Mouse (Mus musculus) lung, adult 2 months (tissue): Measurements from ENCODE around the gene Cps1. TPM values are rescaled to one million over a fixed set of nuclear protein-coding genes. Genes with fewer than 3 reads are reported as not detected.

Experiments used
- DNase-seq: peaks from one replicate; pipeline ENCODE4 v3.0.0; 2022
- H3K4me1 ChIP-seq: fragments of 200-500 bp; 2 replicates; pipeline ENCODE4 v1.6.1; 2011; ENCODE audit warnings: low read length; ENCODE audit not compliant: control insufficient read depth, insufficient read depth
- H3K4me3 ChIP-seq: fragments of 200-500 bp; replicated peaks from 2 replicates; pipeline ENCODE3; 2011; ENCODE audit warnings: low read depth, mild to moderate bottlenecking, control low read depth, low read length; ENCODE audit errors: extremely low read depth
- CTCF ChIP-seq: fragments of 200-500 bp; IDR thresholded peaks from 2 replicates; pipeline ENCODE4 v1.5.1; 2011; ENCODE audit warnings: mild to moderate bottlenecking, low read length, control low read depth; ENCODE audit not compliant: insufficient read depth
- POLR2A ChIP-seq: fragments of 200-500 bp; IDR thresholded peaks from 2 replicates; pipeline ENCODE4 v1.6.1; 2011; ENCODE audit warnings: low read depth, mild to moderate bottlenecking, control low read depth, low read length, borderline replicate concordance; ENCODE audit errors: extremely low read depth
- WGBS: fragments of 180-500 bp; shearing (Covaris S2); methylation state at CpG from one replicate; pipeline ENCODE4 v1.1.7; 2018; 5-methylcytosine and 5-hydroxymethylcytosine counted together
- polyA plus RNA-seq: library from polyadenylated mRNA; depleted of rRNA; stranded (reverse); fragments of >200 nt; gene quantifications from 2 replicates; pipeline ENCODE4 v1.2.3, GENCODE M21; 2012; rRNA removed

The Cps1 gene
- polyA plus RNA-seq = 0.05 and 0.27 TPM in 2 replicates

DNA sequence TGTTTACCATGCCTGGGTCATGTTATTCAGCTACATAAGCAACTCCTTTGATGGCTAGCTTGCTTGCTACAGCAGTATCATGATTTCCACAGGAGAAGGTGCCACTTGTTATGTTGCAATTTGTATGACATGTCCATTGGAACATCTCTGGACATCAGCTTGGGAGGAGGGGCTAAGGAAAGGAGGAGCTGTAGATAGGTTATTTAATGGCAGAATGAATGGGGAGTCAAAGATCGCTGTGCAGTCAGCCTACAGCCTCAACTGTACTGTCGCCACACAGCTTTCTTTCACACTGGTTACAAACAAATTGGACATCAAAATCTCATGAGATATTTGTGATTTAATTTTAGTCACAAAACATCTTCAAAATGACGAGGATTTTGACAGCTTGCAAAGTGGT is at the start of gene Cps1:
TSS of gene Cps1 (plus strand) at position 230 of the 400 bp plus-strand sequence.
- Histone ChIP-seq H3K4me3 (no peak within 1 kb of the TSS), H3K4me1 (no peaks in the 10 kb centered on the region)
- WGBS = 78% methylated on average over 3 of the region's 3 CpGs
- DNase-seq = no peak
- TF ChIP-seq CTCF = no peak
- no peak for TF ChIP-seq POLR2A

DNA sequence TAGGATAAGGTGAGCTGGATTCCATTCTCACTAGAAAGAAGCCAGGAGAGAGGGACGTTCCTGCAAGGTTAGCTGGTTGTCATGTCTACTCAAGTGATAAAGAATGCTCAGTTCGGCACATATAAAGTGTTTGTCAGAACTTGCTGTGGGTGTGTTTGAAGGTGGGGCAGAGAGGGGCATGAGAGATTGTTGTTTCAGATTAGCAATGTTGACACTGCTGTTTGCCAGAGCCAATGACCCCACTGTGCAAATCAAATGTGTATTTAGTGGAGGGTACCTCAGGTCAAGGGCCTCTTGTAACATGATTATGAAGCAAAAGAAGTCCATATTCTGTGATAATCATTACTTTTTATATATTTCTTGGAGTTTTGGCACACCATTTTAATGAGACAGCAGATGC is 45.1 kb upstream of the Cps1 start:
- no peak for TF ChIP-seq POLR2A
- no peak for TF ChIP-seq CTCF
- no peak for DNase-seq
- WGBS = 40% methylated on average over 2 of the region's 2 CpGs
- H3K4me3 ChIP-seq = no peak overlapping the region
- H3K4me1 ChIP-seq = no peaks in the 10 kb centered on the region

GRCm38 (mm10) chr1:67078666-67079065 is 44.2 kb upstream of the Cps1 start:
- no peak for DNase-seq
- Histone ChIP-seq H3K4me1 (no peaks in the 10 kb centered on the region), H3K4me3 (no peak overlapping the region)
- WGBS = 60% methylated on average over 2 of the region's 2 CpGs
- TF ChIP-seq CTCF = no peak
- TF ChIP-seq POLR2A = no peak

DNA sequence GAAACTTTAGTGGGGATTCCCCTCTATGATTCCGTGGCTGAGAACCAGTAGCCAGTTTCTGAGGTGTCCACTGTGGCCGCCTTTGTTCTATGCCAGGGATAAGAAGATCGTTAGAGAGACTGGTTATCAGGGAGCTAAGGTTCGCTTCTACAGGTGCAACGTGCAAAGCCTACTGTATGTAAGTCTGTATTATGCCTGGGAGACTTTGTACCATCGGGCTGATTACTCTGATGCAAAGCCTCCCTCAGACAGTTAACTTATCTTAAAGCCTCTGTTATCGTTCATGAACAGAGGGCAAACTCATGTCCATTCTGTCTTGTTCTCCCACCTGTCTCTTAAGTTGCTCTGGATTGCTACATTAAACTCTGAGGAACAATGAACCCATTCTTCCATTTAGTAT is 43.7 kb upstream of the Cps1 start:
- no peak for TF ChIP-seq POLR2A
- no peak for TF ChIP-seq CTCF
- Histone ChIP-seq H3K4me3 (no peak overlapping the region), H3K4me1 (no peaks in the 10 kb centered on the region)
- 73% methylated on average over 7 of the region's 7 CpGs for WGBS
- DNase-seq = no peak

DNA sequence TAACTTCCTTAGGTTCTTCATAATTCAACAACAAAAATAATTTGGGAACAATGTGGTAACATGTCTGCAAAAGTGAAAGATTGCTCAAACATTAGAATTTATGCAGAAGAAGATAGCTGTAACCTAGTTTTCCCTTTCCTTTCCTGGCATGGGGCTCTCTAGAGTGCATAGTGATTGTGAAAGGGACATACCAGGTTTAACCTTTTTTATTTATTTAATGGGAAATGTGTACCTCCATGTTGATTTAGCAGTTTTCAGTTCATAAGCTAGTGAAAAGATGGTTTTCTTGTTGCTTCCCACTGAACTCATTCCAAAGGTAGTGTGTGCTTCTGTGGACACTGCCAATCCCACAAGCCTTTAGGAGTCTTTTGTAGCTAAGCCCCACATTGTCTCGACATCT is 30.4 kb upstream of the Cps1 start:
- WGBS = 80% methylated on average over 1 of the region's 1 CpGs
- Histone ChIP-seq H3K4me1 (no peaks in the 10 kb centered on the region), H3K4me3 (no peak overlapping the region)
- no peak for DNase-seq
- TF ChIP-seq POLR2A (no peak), CTCF (no peak)

DNA sequence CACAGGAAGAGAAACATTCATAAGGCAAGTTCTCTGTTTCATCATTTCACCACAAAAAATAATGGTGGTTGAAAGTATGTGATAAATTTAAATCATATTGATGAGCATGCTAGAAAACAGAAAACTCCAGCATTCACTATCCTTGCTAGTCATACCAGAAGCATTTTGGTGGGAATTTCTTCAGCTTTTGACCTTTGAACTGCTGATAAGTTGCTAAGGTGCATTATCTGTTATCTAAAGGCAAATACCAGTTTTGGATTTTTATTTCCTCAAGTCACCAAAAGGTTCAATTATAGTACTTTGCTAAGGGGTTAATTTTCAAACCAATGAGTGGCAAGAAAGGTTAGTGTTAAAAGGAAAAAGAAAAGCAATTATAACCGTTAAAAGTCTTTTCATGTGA is 23.6 kb upstream of the Cps1 start:
- DNase-seq = no peak
- WGBS = 50% methylated on average over 1 of the region's 1 CpGs
- no peak for TF ChIP-seq POLR2A
- TF ChIP-seq CTCF = no peak

DNA sequence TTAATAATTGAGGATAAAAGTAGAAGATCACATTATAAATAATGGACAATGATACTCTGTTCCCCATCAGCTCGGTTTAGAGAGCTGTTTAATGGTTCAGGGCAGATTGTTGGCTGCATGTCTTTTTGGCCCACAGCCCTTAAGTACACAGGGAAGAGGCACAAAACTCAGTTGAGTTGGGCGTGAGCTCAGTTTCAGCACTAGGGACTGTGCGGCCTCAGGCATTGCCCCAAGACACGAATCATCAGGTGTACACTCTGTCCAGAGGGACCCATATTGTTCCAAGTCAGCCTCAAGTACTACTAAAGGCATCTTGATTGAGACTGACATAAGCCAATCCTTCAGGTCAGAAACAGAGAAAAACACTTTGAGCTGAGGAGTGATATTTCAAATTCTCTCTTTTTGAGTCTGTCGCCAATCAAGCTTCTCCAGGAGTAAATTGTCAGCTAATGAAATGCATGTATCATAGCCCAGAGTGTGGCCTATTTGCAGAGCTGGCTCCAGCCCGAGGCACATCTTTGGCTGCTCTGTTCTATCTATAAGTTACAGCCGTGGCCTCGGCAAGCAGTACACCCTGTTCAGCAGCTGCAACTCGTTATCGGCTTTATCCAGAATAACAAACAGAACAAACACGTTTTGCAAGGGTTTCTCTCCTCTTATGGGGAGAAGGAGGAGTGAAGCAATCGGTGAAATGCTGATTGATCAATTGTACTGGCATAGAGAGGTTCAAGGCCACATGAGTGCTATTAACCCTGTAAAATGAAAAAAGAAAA is 19.2 kb upstream of the Cps1 start:
- no peak overlapping the region for H3K4me3 ChIP-seq
- 37% methylated on average over 12 of the region's 12 CpGs for WGBS
- H3K4me1 ChIP-seq = no peaks in the 10 kb centered on the region
- TF ChIP-seq POLR2A (no peak), CTCF (no peak)
- DNase-seq = no peak

More for the DNA sequence above, 23.6 kb upstream of the Cps1 start:
- Histone ChIP-seq H3K4me3 (no peak overlapping the region), H3K4me1 (no peaks in the 10 kb centered on the region)

- no peak for TF ChIP-seq POLR2A
- no peak for TF ChIP-seq CTCF
- H3K4me1 ChIP-seq = no peaks in the 10 kb centered on the region
- WGBS = 84% methylated on average over 3 of the region's 3 CpGs
- H3K4me3 ChIP-seq = no peak overlapping the region
- DNase-seq = no peak
Observed at GRCm38 (mm10) chr1:67111621-67112298, 11.1 kb upstream of the Cps1 start.

- 56% methylated on average over 7 of the region's 7 CpGs for WGBS
- DNase-seq = no peak
- Histone ChIP-seq H3K4me1 (no peaks in the 10 kb centered on the region), H3K4me3 (no peak overlapping the region)
- TF ChIP-seq POLR2A = no peak
- no peak for TF ChIP-seq CTCF
Observed at GRCm38 (mm10) chr1:67113343-67114030, 9.3 kb upstream of the Cps1 start.
